Mouse (Mus musculus) liver, embryonic 14.5 days (tissue): Measurements from ENCODE around the gene Btbd9.

Source experiments
- CTCF ChIP-seq: IDR thresholded peaks from 2 replicates; pipeline ENCODE4 v1.5.1; 2016; ENCODE audit warnings: antibody characterized with exemption, low read depth, control low read depth
- EP300 ChIP-seq: IDR thresholded peaks from 2 replicates; pipeline ENCODE4 v1.6.1; 2016; ENCODE audit warnings: antibody characterized with exemption, low read depth

GRCm38 (mm10) chr17:30262943-30263342 lies 313.3 kb downstream of the Btbd9 start:
- TF ChIP-seq CTCF (no peak), EP300 (no peak)
